Mouse (Mus musculus) heart, adult 2 months (tissue): ENCODE results near the gene Zc3h12a.

ENCODE experiments used
- CTCF ChIP-seq: fragments of 200-600 bp; IDR thresholded peaks from 2 replicates; pipeline ENCODE4 v1.8.1; 2022; ENCODE audit warnings: antibody characterized with exemption, mild to moderate bottlenecking, moderate library complexity
- EP300 ChIP-seq: fragments of 200-500 bp; IDR thresholded peaks from 2 replicates; pipeline ENCODE4 v1.6.1; 2011; ENCODE audit warnings: low read depth, low read length, control low read depth; ENCODE audit not compliant: insufficient read depth
- POLR2A ChIP-seq: fragments of 200-500 bp; IDR thresholded peaks from 2 replicates; pipeline ENCODE4 v1.6.1; 2011; ENCODE audit warnings: mild to moderate bottlenecking, low read depth, low read length, control low read depth; ENCODE audit not compliant: insufficient read depth

GRCm38 (mm10) chr4:125123279-125123671 lies 4.4 kb downstream of the Zc3h12a start:
- TF ChIP-seq POLR2A (no peak), CTCF (no peak), EP300 (0 out of 2 replicates have a peak, but pooled peaks have one; percentile 4)
